10 mouse cellular contexts compared by ENCODE assay signal in genomic region chr2:167864228-167864627, GRCm38 (mm10).
DNase-seq lines count a peak whose midpoint lies in the region; ATAC-seq and TF ChIP-seq lines count a peak whose summit lies in the region.
"Had no signal": no experiment of that assay in that cellular context is flagged by ENCODE, and none has a peak within 500 bp of the region (broad histone marks: within the 10 kb centered on the region; RNA-seq: fewer than 3 reads in every experiment).

No protein-coding gene starts in this region.

- DNase-seq in heart, adult 11 months = peak; percentile 97
- DNase-seq in kidney, postnatal 10 days = peak; percentile 88
- DNase-seq in urinary bladder, postnatal 4 days (ENCODE audit: low spot score in 2 of 2) = no peak

- H3K4me2 ChIP-seq in heart, embryonic 11.5 days = no peak overlapping the region
- no peak overlapping the region for H3K4me2 ChIP-seq in heart, embryonic 13.5 days
- H3K4me2 ChIP-seq in hindbrain, embryonic 12.5 days (replicated peaks) = no peak overlapping the region
- H3K4me2 ChIP-seq: liver, embryonic 15.5 days had no signal

- TF ChIP-seq POLR2A in small intestine, adult 2 months (IDR thresholded peaks at IDR 0.05; ENCODE audit: low read depth, low read length) = no peak

- no peak for ATAC-seq in heart, embryonic 11.5 days (replicated peaks; ENCODE audit: insufficient number of reproducible peaks, low FRiP score, low TSS enrichment)
- ATAC-seq in heart, embryonic 13.5 days (ENCODE audit: extremely low read depth, insufficient number of reproducible peaks, low FRiP score, low TSS enrichment) = no peak
- ATAC-seq in cerebellum, adult (ENCODE audit: insufficient number of reproducible peaks, low FRiP score, low TSS enrichment) = no peak
- ATAC-seq in hindbrain, embryonic 12.5 days (ENCODE audit: low FRiP score) = no peak

- no peak overlapping the region for H3K9ac ChIP-seq in heart, embryonic 11.5 days (ENCODE audit: low read depth, low read length)
- H3K9ac ChIP-seq in heart, embryonic 13.5 days = peak overlapping the region; percentile 44; the same call in 1 of the 2 replicates
- no peak overlapping the region for H3K9ac ChIP-seq in hindbrain, embryonic 12.5 days
- H3K9ac ChIP-seq: liver, embryonic 15.5 days had no signal

- no peak overlapping the region for H3K27ac ChIP-seq in heart, embryonic 11.5 days (ENCODE audit: low read depth, low read length)
- peak overlapping the region; percentile 67 for H3K27ac ChIP-seq in heart, embryonic 13.5 days (replicated peaks)
- peak overlapping the region; percentile 75 for H3K27ac ChIP-seq in small intestine, adult 2 months (ENCODE audit: insufficient read depth, low read depth, low read length)
- no peak overlapping the region for H3K27ac ChIP-seq in hindbrain, embryonic 12.5 days
- H3K27ac ChIP-seq: liver, embryonic 15.5 days had no signal

- no peaks in the 10 kb centered on the region for H3K9me3 ChIP-seq in heart, embryonic 11.5 days (replicated peaks; ENCODE audit: control insufficient read depth, low read length)
- no peaks in the 10 kb centered on the region for H3K9me3 ChIP-seq in heart, embryonic 13.5 days
- H3K9me3 ChIP-seq in hindbrain, embryonic 12.5 days (replicated peaks) = no peaks in the 10 kb centered on the region
- H3K9me3 ChIP-seq: liver, embryonic 15.5 days had no signal

- H3K4me3 ChIP-seq in heart, embryonic 11.5 days (ENCODE audit: low read depth, low read length) = no peak overlapping the region
- no peak overlapping the region for H3K4me3 ChIP-seq in heart, embryonic 13.5 days
- H3K4me3 ChIP-seq in small intestine, adult 2 months (ENCODE audit: low read depth, low read length) = no peak overlapping the region
- no peak overlapping the region for H3K4me3 ChIP-seq in hindbrain, embryonic 12.5 days
- H3K4me3 ChIP-seq: erythroblast, embryonic 14.5 days; liver, embryonic 15.5 days had no signal

- peaks cover 52% of the 10 kb centered on the region for H3K4me1 ChIP-seq in heart, embryonic 11.5 days (ENCODE audit: control insufficient read depth, insufficient read depth, low read length)
- H3K4me1 ChIP-seq in heart, embryonic 13.5 days = peaks cover 83% of the 10 kb centered on the region
- peaks cover 37% of the 10 kb centered on the region for H3K4me1 ChIP-seq in small intestine, adult 2 months (ENCODE audit: control insufficient read depth, insufficient read depth, insufficient read length, low read length)
- peaks cover 15% of the 10 kb centered on the region for H3K4me1 ChIP-seq in hindbrain, embryonic 12.5 days

- no peak for TF ChIP-seq CTCF in small intestine, adult 2 months (IDR thresholded peaks at IDR 0.05; ENCODE audit: extremely low read depth, insufficient read length, insufficient replicate concordance, low read depth, low read length)

- 52% methylated on average over 8 of the region's 8 CpGs for WGBS in heart, embryonic 11.5 days (ENCODE audit: insufficient replicate concordance)
- WGBS in heart, embryonic 13.5 days = 46% methylated on average over 8 of the region's 8 CpGs
- WGBS in small intestine, adult 2 months = 10% methylated on average over 8 of the region's 8 CpGs
- WGBS in hindbrain, embryonic 12.5 days = 48% methylated on average over 8 of the region's 8 CpGs

- no peaks in the 10 kb centered on the region for H3K36me3 ChIP-seq in heart, embryonic 11.5 days (ENCODE audit: control insufficient read depth, insufficient read depth, low read length)
- no peaks in the 10 kb centered on the region for H3K36me3 ChIP-seq in heart, embryonic 13.5 days
- H3K36me3 ChIP-seq in small intestine, adult 2 months (ENCODE audit: control insufficient read depth, insufficient read depth, low read length) = no peaks in the 10 kb centered on the region
- no peaks in the 10 kb centered on the region for H3K36me3 ChIP-seq in hindbrain, embryonic 12.5 days
- H3K36me3 ChIP-seq: liver, embryonic 15.5 days had no signal

- peaks cover 6% of the 10 kb centered on the region; the same call in 1 of the 2 replicates for H3K27me3 ChIP-seq in heart, embryonic 11.5 days (ENCODE audit: control insufficient read depth, insufficient read depth, low read length)
- no peaks in the 10 kb centered on the region for H3K27me3 ChIP-seq in heart, embryonic 13.5 days (replicated peaks)
- no peaks in the 10 kb centered on the region for H3K27me3 ChIP-seq in small intestine, adult 2 months (ENCODE audit: control insufficient read depth, insufficient read depth, low read length)
- H3K27me3 ChIP-seq in hindbrain, embryonic 12.5 days = no peaks in the 10 kb centered on the region
- H3K27me3 ChIP-seq: liver, embryonic 15.5 days had no signal

Comparison
In these comparisons a context has a peak if more than half of its experiments do, and no peak if none do; other contexts are left out.
1. H3K27ac ChIP-seq: peak in heart, embryonic 13.5 days (single experiment) and small intestine, adult 2 months (single experiment); none in heart, embryonic 11.5 days (single experiment) and hindbrain, embryonic 12.5 days (single experiment).
2. DNase-seq: peak in heart, adult 11 months (single experiment) and kidney, postnatal 10 days (single experiment); none in urinary bladder, postnatal 4 days (0 of 2).